Mouse (Mus musculus) lung, postnatal 0 days (tissue): ENCODE data around the gene Otud3.

Experiments
- CTCF ChIP-seq: IDR thresholded peaks from 2 replicates; pipeline ENCODE4 v1.5.1; 2016; ENCODE audit warnings: antibody characterized with exemption, mild to moderate bottlenecking
- EP300 ChIP-seq: IDR thresholded peaks from 2 replicates; pipeline ENCODE4 v1.6.1; 2016; ENCODE audit warnings: antibody characterized with exemption, mild to moderate bottlenecking, control low read depth

GRCm38 (mm10) chr4:138875986-138876385 is 37.8 kb downstream of the Otud3 start:
- TF ChIP-seq CTCF (no peak), EP300 (no peak)
